Mouse (Mus musculus) spleen, postnatal 10 days (tissue): ENCODE data around the gene Hibadh.
"Not testable (repeated sequence)": the region's sequence is repeated elsewhere in the genome, so short reads cannot be mapped to it uniquely, and the experiment has no call there.

Experiments used
- DNase-seq, 2 experiments: peaks; one replicate each; pipeline ENCODE4 v3.0.0; 2021 to 2022; ENCODE audit warnings: low spot score in 2 of 2

Hibadh gene

GRCm38 (mm10) chr6:52640224-52640712 lies at the start of gene Hibadh:
Hibadh (minus strand) TSS chr6:52640389.
- peak; percentile 98 to 99 for DNase-seq

- no peak for DNase-seq
These were observed 46.8 kb upstream of the Hibadh start for GRCm38 (mm10) chr6:52686901-52687500.

DNA sequence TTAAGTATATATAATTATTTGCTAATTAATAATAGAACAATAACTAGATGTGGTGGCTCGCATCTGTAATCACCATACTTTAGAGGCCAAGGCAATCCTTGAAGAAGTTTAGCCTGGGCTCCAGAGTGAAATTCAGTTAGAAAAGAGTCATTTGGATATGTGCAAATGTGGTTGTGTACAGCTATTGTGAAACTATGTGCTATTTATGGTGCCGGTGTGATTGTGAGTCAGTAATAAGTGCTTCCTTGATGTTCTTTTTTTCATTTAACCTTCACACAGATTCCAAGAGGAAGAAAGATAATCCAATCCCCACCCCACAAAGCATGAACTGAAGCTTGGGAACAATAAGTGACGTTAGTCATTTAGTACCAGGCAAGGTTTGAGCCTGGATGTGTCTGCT lies 42.4 kb upstream of the Hibadh start:
- DNase-seq, result no peak

DNA sequence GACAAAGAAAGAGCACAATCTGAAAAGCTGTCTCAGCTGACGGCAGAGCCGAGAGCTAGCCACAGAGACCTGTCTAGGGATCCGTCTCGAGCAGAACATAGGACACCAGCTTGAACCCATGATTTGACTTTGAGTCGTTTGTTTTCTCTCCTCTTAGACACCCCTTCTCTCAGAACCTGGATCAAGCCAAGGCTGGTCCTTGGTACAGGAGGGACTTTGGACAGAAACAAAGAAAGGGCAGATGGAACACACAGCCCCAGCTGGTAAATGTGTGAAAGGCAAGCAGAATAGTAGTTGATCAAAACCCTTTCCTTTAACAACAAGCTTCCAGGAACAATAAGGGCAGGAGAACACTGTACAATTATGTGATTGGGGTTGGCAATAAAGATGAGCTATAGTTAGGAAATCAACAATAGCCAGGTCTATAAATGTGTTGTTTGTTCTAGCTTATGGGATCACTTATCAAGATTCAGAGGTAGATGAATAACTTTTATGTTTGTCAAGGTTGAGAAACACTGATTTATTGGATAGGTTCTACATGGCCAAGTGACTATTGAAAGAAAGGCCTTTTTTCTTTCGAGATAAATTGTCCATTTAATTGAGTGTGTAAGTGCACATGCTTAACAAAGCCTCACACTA lies 41.8 kb upstream of the Hibadh start:
- no peak for DNase-seq

- DNase-seq, result no peak
These were observed 40.4 kb upstream of the Hibadh start for GRCm38 (mm10) chr6:52680458-52681032.

DNA sequence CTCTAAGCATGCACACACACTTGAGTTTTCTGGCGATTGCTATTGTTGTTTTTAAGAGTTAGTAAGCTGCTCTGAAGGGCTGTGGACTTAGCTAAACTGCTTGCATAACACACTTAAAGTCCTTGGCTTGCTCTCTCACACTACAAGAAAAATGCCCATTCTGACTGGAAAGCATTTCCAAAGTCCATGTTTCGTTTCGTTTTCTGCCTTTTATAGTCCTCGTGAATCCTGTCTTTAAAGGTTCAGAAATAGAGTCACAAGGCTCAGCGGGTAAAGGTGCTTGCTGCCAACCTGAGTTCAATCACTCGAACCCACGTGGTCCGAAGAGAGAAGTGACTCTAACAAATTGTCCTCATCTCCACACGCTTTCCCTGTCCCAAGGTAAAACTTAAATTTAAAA lies 39.4 kb upstream of the Hibadh start:
- DNase-seq, result no peak

DNA sequence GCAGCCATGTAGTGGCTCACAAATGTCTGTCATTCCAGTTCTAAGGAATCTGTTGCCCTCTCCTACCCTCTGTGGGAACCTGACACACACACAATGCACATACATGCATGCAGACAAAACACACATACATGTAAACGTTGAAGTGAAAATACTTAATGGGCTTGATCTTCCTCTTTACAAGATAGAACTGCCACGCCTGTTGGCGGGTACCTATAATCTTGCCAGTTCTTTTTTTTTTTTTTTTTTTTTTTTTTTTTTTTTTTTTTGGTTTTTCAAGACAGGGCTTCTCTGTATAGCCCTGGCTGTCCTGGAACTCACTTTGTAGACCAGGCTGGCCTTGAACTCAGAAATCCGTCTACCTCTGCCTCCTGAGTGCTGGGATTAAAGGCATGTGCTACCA lies 37.3 kb upstream of the Hibadh start:
- DNase-seq, result not testable (repeated sequence)

- DNase-seq, result no peak
These were observed 35.2 kb upstream of the Hibadh start for GRCm38 (mm10) chr6:52675222-52675921.

GRCm38 (mm10) chr6:52674541-52674940 lies 34.4 kb upstream of the Hibadh start:
- no peak for DNase-seq

- DNase-seq, result no peak
These were observed 33.5 kb upstream of the Hibadh start for GRCm38 (mm10) chr6:52673706-52674105.

GRCm38 (mm10) chr6:52672539-52672938 lies 32.4 kb upstream of the Hibadh start:
- no peak for DNase-seq

GRCm38 (mm10) chr6:52671791-52672190 lies 31.6 kb upstream of the Hibadh start:
- DNase-seq, result no peak

- not testable (repeated sequence) for DNase-seq
These were observed 29.7 kb upstream of the Hibadh start for GRCm38 (mm10) chr6:52669878-52670277.

DNA sequence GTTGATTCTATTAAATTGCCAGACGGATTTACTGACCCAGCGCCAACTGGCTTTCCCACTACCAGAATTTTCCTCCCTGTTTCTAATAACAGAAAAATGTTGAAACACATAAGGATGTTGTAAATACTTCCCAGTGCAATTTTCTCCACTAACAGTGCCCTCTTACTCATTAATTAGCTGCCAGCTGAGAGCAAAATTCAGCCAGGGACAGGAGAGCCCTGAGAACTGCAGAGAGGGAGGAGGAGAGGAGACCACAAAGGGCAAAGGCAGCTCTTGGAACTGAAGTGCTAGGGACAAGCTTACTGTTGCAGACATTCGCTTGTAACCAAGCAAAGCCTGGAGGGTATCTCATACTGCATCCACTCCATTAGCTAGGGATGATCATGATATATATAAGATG lies 27.5 kb upstream of the Hibadh start:
- no peak for DNase-seq

DNA sequence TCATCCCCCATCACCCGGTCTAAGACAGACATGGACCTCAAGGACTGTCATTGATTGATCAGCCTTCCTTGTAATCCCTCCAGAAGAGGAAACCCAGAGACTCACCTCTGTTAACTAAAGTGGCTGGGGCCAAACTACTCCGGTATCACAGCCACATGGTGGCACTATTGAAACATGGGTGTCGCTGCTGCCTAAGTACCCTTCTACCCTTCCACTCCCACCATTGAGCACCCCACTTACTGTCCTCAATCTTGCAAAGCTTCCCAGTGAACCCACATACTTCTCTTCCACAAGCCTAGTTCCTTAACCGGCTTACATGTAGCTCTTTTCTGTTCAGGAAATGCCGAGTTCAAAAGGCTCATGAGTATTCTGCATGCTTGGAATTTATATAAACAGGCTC lies 22.8 kb upstream of the Hibadh start:
- DNase-seq, result peak in 1 of 2 experiments; percentile 23

GRCm38 (mm10) chr6:52655266-52655665 lies 15.1 kb upstream of the Hibadh start:
- no peak for DNase-seq

- DNase-seq, result peak in 1 of 2 experiments; percentile 16
These were observed 8.6 kb upstream of the Hibadh start for GRCm38 (mm10) chr6:52648806-52649205.

- no peak for DNase-seq
These were observed 7.8 kb upstream of the Hibadh start for GRCm38 (mm10) chr6:52648031-52648430.

GRCm38 (mm10) chr6:52645926-52646325 lies 5.7 kb upstream of the Hibadh start:
- no peak for DNase-seq

- no peak for DNase-seq
These were observed 2.0 kb upstream of the Hibadh start for GRCm38 (mm10) chr6:52642152-52642551.

DNA sequence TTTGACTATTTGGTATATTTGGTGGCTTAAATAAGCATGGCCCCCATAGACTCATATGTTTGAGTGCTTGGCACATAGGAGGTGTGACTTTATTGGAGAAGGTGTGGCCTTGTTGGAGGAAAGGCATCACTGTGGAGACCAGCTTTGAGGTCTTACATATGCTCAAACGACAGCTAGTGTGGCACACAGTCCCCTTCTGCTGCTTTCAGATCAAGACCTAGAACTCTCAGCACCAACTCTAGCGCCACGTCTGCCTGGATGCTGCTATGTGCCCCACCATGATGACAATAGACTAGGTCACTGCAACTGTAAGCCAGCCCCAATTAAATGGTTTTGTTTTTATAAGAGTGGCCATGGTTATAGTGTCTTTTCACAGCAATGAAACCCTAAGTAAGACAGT lies 887 bp upstream of the Hibadh start:
- DNase-seq, result peak in 1 of 2 experiments; percentile 17

GRCm38 (mm10) chr6:52639546-52640223 lies 504 bp downstream of the Hibadh start:
- DNase-seq, result no peak
